Mouse (Mus musculus) kidney, postnatal 0 days (tissue): ENCODE results near the gene Pik3r2. TPM values are rescaled to one million over a fixed set of nuclear protein-coding genes. Genes with fewer than 3 reads are reported as not detected.

ENCODE experiments used
- ATAC-seq: fragments of 200-750 bp; cut with Nextera tagmentation; replicated peaks from 2 replicates; pipeline ENCODE4 v1.8.0; 2017; ENCODE audit warnings: low read depth, moderate number of reproducible peaks, moderate TSS enrichment, moderate library complexity; ENCODE audit not compliant: low FRiP score
- DNase-seq: peaks from one replicate; pipeline ENCODE4 v3.0.0-alpha.2; 2016; ENCODE audit warnings: low spot score
- H3K27ac ChIP-seq: fragments of 300-500 bp; sonication (generic); 2 replicates; pipeline ENCODE4 v1.5.1; 2014; ENCODE audit warnings: mild to moderate bottlenecking
- H3K27me3 ChIP-seq: fragments of 300-500 bp; sonication (generic); 2 replicates; pipeline ENCODE4 v1.6.1; 2014; ENCODE audit warnings: low read length, mixed read lengths; ENCODE audit not compliant: insufficient read depth
- H3K36me3 ChIP-seq: fragments of 300-500 bp; sonication (generic); 2 replicates; pipeline ENCODE4 v1.6.1; 2014; ENCODE audit warnings: low read length, mixed read lengths; ENCODE audit not compliant: insufficient read depth
- H3K4me1 ChIP-seq: fragments of 300-500 bp; sonication (generic); replicated peaks from 2 replicates; pipeline ENCODE4 v1.6.1; 2014; ENCODE audit warnings: antibody characterized with exemption, low read length, mixed read lengths; ENCODE audit not compliant: insufficient read depth
- H3K4me2 ChIP-seq: fragments of 300-500 bp; sonication (generic); 2 replicates; pipeline ENCODE4 v1.6.1; 2014; ENCODE audit warnings: mild to moderate bottlenecking, low read length, moderate library complexity, mixed read lengths
- H3K4me3 ChIP-seq: fragments of 300-500 bp; sonication (generic); replicated peaks from 2 replicates; pipeline ENCODE4 v1.5.1; 2014; ENCODE audit warnings: low read depth, low read length
- H3K9ac ChIP-seq: fragments of 300-500 bp; sonication (generic); 2 replicates; pipeline ENCODE4 v1.6.1; 2014; ENCODE audit warnings: low read depth, low read length
- H3K9me3 ChIP-seq: fragments of 300-500 bp; sonication (generic); replicated peaks from 2 replicates; pipeline ENCODE4 v1.6.1; 2016; ENCODE audit warnings: low read length, inconsistent platforms, mixed read lengths
- CTCF ChIP-seq: IDR thresholded peaks from 2 replicates; pipeline ENCODE4 v1.5.1; 2016; ENCODE audit warnings: antibody characterized with exemption, low read depth, mild to moderate bottlenecking, moderate library complexity
- WGBS: fragments of 180-500 bp; shearing (Covaris S2); extraction: QIAGEN DNeasy Blood & Tissue Kit; methylation state at CpG from one replicate; pipeline ENCODE4 v1.1.7; 2014; 5-methylcytosine and 5-hydroxymethylcytosine counted together
- microRNA-seq: library from miRNA; unstranded; fragments of <30 nt; microRNA quantifications from one replicate; pipeline ENCODE4, GENCODE M21; 2016
- polyA plus RNA-seq: library from polyadenylated mRNA; unstranded; fragments of >200 nt; fragmentation: Nextera tagmentation; extraction: Ambion mirVana; gene quantifications from 2 replicates; pipeline ENCODE4 v1.2.1, GENCODE M21; 2015

Pik3r2 gene
- polyA plus RNA-seq, 1 experiment from 2014 or later = 43.8 TPM

- Histone ChIP-seq H3K27ac (no peak within 1 kb of the TSS), H3K9ac (no peak within 1 kb of the TSS), H3K9me3 (no peaks in the 10 kb centered on the region), H3K4me1 (no peaks in the 10 kb centered on the region), H3K36me3 (no peaks in the 10 kb centered on the region), H3K27me3 (no peaks in the 10 kb centered on the region), H3K4me2 (no peak within 1 kb of the TSS), H3K4me3 (no peak within 1 kb of the TSS)
- DNase-seq (peak; percentile 60), ATAC-seq (peak; percentile 25)
- peak; percentile 90 for TF ChIP-seq CTCF
- 3% methylated on average over 18 of the region's 19 CpGs for WGBS
Measured at GRCm38 (mm10) chr8:70718297-70718696, 58.2 kb downstream of the Pik3r2 start, which contains the start of gene Gm3336. TSS of gene Gm3336 (plus strand) at chr8:70718543.

Small RNA genes within 50 kb of the gene (microRNA-seq; reads per million reads assigned to microRNA genes)
- gene Mir7240 = not detected

Other genes with a start within 250 kb of the Pik3r2 start
- 249 and 255 TPM in 2 replicates for gene Fkbp8, start 249.0 kb downstream of the Pik3r2 start, polyA plus RNA-seq
- 81.3 and 81.8 TPM in 2 replicates for gene Kxd1, start 248.8 kb downstream of the Pik3r2 start, polyA plus RNA-seq
- gene Ell, start 237.3 kb downstream of the Pik3r2 start, polyA plus RNA-seq = 14.9 and 17.1 TPM in 2 replicates
- gene Isyna1, start 182.3 kb downstream of the Pik3r2 start, polyA plus RNA-seq = 166 and 169 TPM in 2 replicates
- 166 and 188 TPM in 2 replicates for gene Ssbp4, start 167.8 kb downstream of the Pik3r2 start, polyA plus RNA-seq
- gene Lrrc25, start 160.6 kb downstream of the Pik3r2 start, polyA plus RNA-seq = 1.9 and 2.8 TPM in 2 replicates
- 3.0 and 3.2 TPM in 2 replicates for gene Gdf15, start 144.3 kb downstream of the Pik3r2 start, polyA plus RNA-seq
- 84.2 and 87.5 TPM in 2 replicates for gene Pgpep1, start 116.3 kb downstream of the Pik3r2 start, polyA plus RNA-seq
- 243 and 281 TPM in 2 replicates for gene Lsm4, start 103.5 kb downstream of the Pik3r2 start, polyA plus RNA-seq
- gene Jund, start 77.8 kb downstream of the Pik3r2 start, polyA plus RNA-seq = 72.4 and 98.1 TPM in 2 replicates
- 0.03 and 0.05 TPM in 2 replicates for gene Iqcn, start 73.3 kb downstream of the Pik3r2 start, polyA plus RNA-seq
- gene Gm3336, start 58.2 kb downstream of the Pik3r2 start, polyA plus RNA-seq = 0.70 and 0.74 TPM in 2 replicates
- 8.0 and 9.5 TPM in 2 replicates for gene Pde4c, start 53.0 kb downstream of the Pik3r2 start, polyA plus RNA-seq
- 20.5 and 21.8 TPM in 2 replicates for gene Rab3a, start 22.0 kb downstream of the Pik3r2 start, polyA plus RNA-seq
- gene Mpv17l2, start 15.8 kb downstream of the Pik3r2 start, polyA plus RNA-seq = 78.2 and 80.3 TPM in 2 replicates
- 8.4 and 10.2 TPM in 2 replicates for gene Mast3, start 28.3 kb upstream of the Pik3r2 start, polyA plus RNA-seq
- 0.09 and 0.13 TPM in 2 replicates for gene Il12rb1, start 31.7 kb upstream of the Pik3r2 start, polyA plus RNA-seq
- 6.8 and 7.5 TPM in 2 replicates for gene Arrdc2, start 63.0 kb upstream of the Pik3r2 start, polyA plus RNA-seq
- 4.2 and 5.5 TPM in 2 replicates for gene Kcnn1, start 86.5 kb upstream of the Pik3r2 start, polyA plus RNA-seq
- gene Ccdc124, start 97.2 kb upstream of the Pik3r2 start, polyA plus RNA-seq = 87.2 and 90.3 TPM in 2 replicates
- 0.09 and 0.11 TPM in 2 replicates for gene Slc5a5, start 116.0 kb upstream of the Pik3r2 start, polyA plus RNA-seq
- gene Rpl18a, start 120.7 kb upstream of the Pik3r2 start, polyA plus RNA-seq = 5,183 and 5,941 TPM in 2 replicates
- 32.5 and 34.1 TPM in 2 replicates for gene Map1s, start 129.2 kb upstream of the Pik3r2 start, polyA plus RNA-seq